Mouse (Mus musculus) heart, adult 2 months (tissue): Measurements from ENCODE around the gene Gemin4.

Source experiments
- CTCF ChIP-seq: fragments of 200-600 bp; IDR thresholded peaks from 2 replicates; pipeline ENCODE4 v1.8.1; 2022; ENCODE audit warnings: antibody characterized with exemption, mild to moderate bottlenecking, moderate library complexity
- EP300 ChIP-seq: fragments of 200-500 bp; IDR thresholded peaks from 2 replicates; pipeline ENCODE4 v1.6.1; 2011; ENCODE audit warnings: low read depth, low read length, control low read depth; ENCODE audit not compliant: insufficient read depth
- POLR2A ChIP-seq: fragments of 200-500 bp; IDR thresholded peaks from 2 replicates; pipeline ENCODE4 v1.6.1; 2011; ENCODE audit warnings: mild to moderate bottlenecking, low read depth, low read length, control low read depth; ENCODE audit not compliant: insufficient read depth

- 0 out of 2 replicates have a peak, but pooled peaks have one; percentile 4 for TF ChIP-seq EP300
- TF ChIP-seq CTCF, result no peak
- no peak for TF ChIP-seq POLR2A
Measured at GRCm38 (mm10) chr11:76216681-76217389, 629 bp downstream of the Gemin4 start.
